Mouse (Mus musculus) heart, postnatal 0 days (tissue): Measurements from ENCODE around the gene Prkag2. TPM values are rescaled to one million over a fixed set of nuclear protein-coding genes. Genes with fewer than 3 reads are reported as not detected.
A peak's percentile ranks its signal among the peaks of the same experiment; 100 is the strongest.

Source experiments
- ATAC-seq: fragments of 200-750 bp; cut with Nextera tagmentation; 2 replicates; pipeline ENCODE4 v1.8.0; 2017; ENCODE audit warnings: low read depth, moderate number of reproducible peaks, moderate library complexity; ENCODE audit not compliant: insufficient read depth
- DNase-seq: peaks from one replicate; pipeline ENCODE4 v3.0.0-alpha.2; 2016; ENCODE audit warnings: low spot score
- H3K27ac ChIP-seq: fragments of 300-500 bp; sonication (generic); 2 replicates; pipeline ENCODE4 v1.5.1; 2014; ENCODE audit warnings: low read depth, mild to moderate bottlenecking
- H3K27me3 ChIP-seq: fragments of 300-500 bp; sonication (generic); 2 replicates; pipeline ENCODE4 v1.6.1; 2014; ENCODE audit warnings: low read length, mixed read lengths; ENCODE audit not compliant: control insufficient read depth, insufficient read depth
- H3K36me3 ChIP-seq: fragments of 300-500 bp; sonication (generic); replicated peaks from 2 replicates; pipeline ENCODE4 v1.6.1; 2014; ENCODE audit warnings: low read length, mixed read lengths; ENCODE audit not compliant: control insufficient read depth, insufficient read depth
- H3K4me1 ChIP-seq: fragments of 300-500 bp; sonication (generic); 2 replicates; pipeline ENCODE4 v1.6.1; 2014; ENCODE audit warnings: antibody characterized with exemption; ENCODE audit not compliant: control insufficient read depth, insufficient read depth
- H3K4me2 ChIP-seq: fragments of 300-500 bp; sonication (generic); 2 replicates; pipeline ENCODE4 v1.6.1; 2014; ENCODE audit warnings: low read depth, mild to moderate bottlenecking, low read length, moderate library complexity
- H3K4me3 ChIP-seq: fragments of 300-500 bp; sonication (generic); 2 replicates; pipeline ENCODE4 v1.5.1; 2014; ENCODE audit warnings: low read depth, low read length
- H3K9ac ChIP-seq: fragments of 300-500 bp; sonication (generic); replicated peaks from 2 replicates; pipeline ENCODE4 v1.6.1; 2014; ENCODE audit warnings: low read depth, low read length, mixed read lengths
- H3K9me3 ChIP-seq: fragments of 300-500 bp; sonication (generic); replicated peaks from 2 replicates; pipeline ENCODE4 v1.6.1; 2016; ENCODE audit warnings: low read length; ENCODE audit not compliant: control insufficient read depth
- CTCF ChIP-seq: IDR thresholded peaks from 2 replicates; pipeline ENCODE4 v1.5.1; 2016; ENCODE audit warnings: antibody characterized with exemption, control low read depth, low read depth
- EP300 ChIP-seq: IDR thresholded peaks from 2 replicates; pipeline ENCODE4 v1.6.1; 2016; ENCODE audit warnings: antibody characterized with exemption, low read depth
- WGBS: fragments of 180-500 bp; shearing (Covaris S2); extraction: QIAGEN DNeasy Blood & Tissue Kit; methylation state at CpG from one replicate; pipeline ENCODE4 v1.1.7; 2014; 5-methylcytosine and 5-hydroxymethylcytosine counted together
- polyA plus RNA-seq: library from polyadenylated mRNA; unstranded; fragments of >200 nt; fragmentation: Nextera tagmentation; extraction: Ambion mirVana; gene quantifications from 2 replicates; pipeline ENCODE4 v1.2.1, GENCODE M21; 2015
- total RNA-seq: library from RNA; depleted of rRNA; stranded (reverse); fragments of >200 nt; gene quantifications from 2 replicates; pipeline ENCODE4 v1.2.3, GENCODE M21; 2014; ENCODE audit warnings: low replicate concordance

The Prkag2 gene
- total and polyA plus RNA-seq, 2 experiments from 2014 or later, result 62.9 to 121 TPM

- 55% methylated on average over 6 of the region's 6 CpGs for WGBS
- ATAC-seq (no peak), DNase-seq (no peak)
- Histone ChIP-seq H3K4me2 (no peak overlapping the region), H3K27ac (no peak overlapping the region), H3K4me1 (no peaks in the 10 kb centered on the region), H3K9me3 (no peaks in the 10 kb centered on the region), H3K27me3 (no peaks in the 10 kb centered on the region), H3K9ac (no peak overlapping the region), H3K36me3 (no peaks in the 10 kb centered on the region; the same call in 1 of the 2 replicates), H3K4me3 (no peak overlapping the region)
- TF ChIP-seq EP300 (no peak), CTCF (no peak)
These were observed 81.2 kb downstream of the Prkag2 start for GRCm38 (mm10) chr5:25019221-25019620.

- Histone ChIP-seq H3K4me1 (peaks cover 17% of the 10 kb centered on the region), H3K36me3 (no peaks in the 10 kb centered on the region), H3K4me2 (no peak overlapping the region), H3K27ac (no peak overlapping the region), H3K27me3 (no peaks in the 10 kb centered on the region), H3K4me3 (no peak overlapping the region), H3K9me3 (no peaks in the 10 kb centered on the region), H3K9ac (no peak overlapping the region)
- no peak for DNase-seq
- no peak for ATAC-seq
- 62% methylated on average over 4 of the region's 4 CpGs for WGBS
- no peak for TF ChIP-seq EP300
- TF ChIP-seq CTCF, result no peak
These were observed 88.3 kb downstream of the Prkag2 start for GRCm38 (mm10) chr5:25012134-25012533.

GRCm38 (mm10) chr5:25011019-25011485, 89.4 kb downstream of the Prkag2 start:
- Histone ChIP-seq H3K4me1 (peaks cover 24% of the 10 kb centered on the region), H3K4me2 (peak overlapping the region; percentile 24), H3K36me3 (no peaks in the 10 kb centered on the region), H3K9ac (no peak overlapping the region), H3K9me3 (no peaks in the 10 kb centered on the region), H3K27ac (no peak overlapping the region), H3K4me3 (no peak overlapping the region), H3K27me3 (no peaks in the 10 kb centered on the region)
- ATAC-seq (peak; percentile 29; the same call in 1 of the 2 replicates), DNase-seq (peak; percentile 76)
- TF ChIP-seq CTCF (peak; percentile 92), EP300 (no peak)
- WGBS, result 7% methylated on average over 8 of the region's 8 CpGs

- DNase-seq, result peak; percentile 92
- no peak overlapping the region for H3K9ac ChIP-seq
- no peaks in the 10 kb centered on the region for H3K36me3 ChIP-seq
- peaks cover 30% of the 10 kb centered on the region for H3K4me1 ChIP-seq
- 6% methylated on average over 9 of the region's 9 CpGs for WGBS
- no peaks in the 10 kb centered on the region for H3K9me3 ChIP-seq
- no peaks in the 10 kb centered on the region for H3K27me3 ChIP-seq
- ATAC-seq, result peak; percentile 64
- H3K4me2 ChIP-seq, result peak overlapping the region; percentile 24
- H3K27ac ChIP-seq, result no peak overlapping the region
- H3K4me3 ChIP-seq, result no peak overlapping the region
- TF ChIP-seq EP300 (no peak), CTCF (peak; percentile 97)
These were observed 90.0 kb downstream of the Prkag2 start for GRCm38 (mm10) chr5:25010438-25010892.

- WGBS, result 83% methylated on average over 3 of the region's 3 CpGs
- DNase-seq, result no peak
- Histone ChIP-seq H3K27ac (no peak overlapping the region), H3K4me3 (no peak overlapping the region), H3K4me2 (no peak overlapping the region), H3K9me3 (no peaks in the 10 kb centered on the region), H3K27me3 (no peaks in the 10 kb centered on the region), H3K36me3 (no peaks in the 10 kb centered on the region), H3K4me1 (peaks cover 37% of the 10 kb centered on the region), H3K9ac (no peak overlapping the region)
- ATAC-seq, result no peak
- TF ChIP-seq CTCF (no peak), EP300 (no peak)
These were observed 90.7 kb downstream of the Prkag2 start for GRCm38 (mm10) chr5:25009770-25010169.

GRCm38 (mm10) chr5:25008966-25009365, 91.5 kb downstream of the Prkag2 start:
- Histone ChIP-seq H3K4me1 (peaks cover 40% of the 10 kb centered on the region), H3K4me3 (no peak overlapping the region), H3K36me3 (no peaks in the 10 kb centered on the region), H3K27ac (no peak overlapping the region), H3K9me3 (no peaks in the 10 kb centered on the region), H3K9ac (no peak overlapping the region), H3K4me2 (no peak overlapping the region), H3K27me3 (no peaks in the 10 kb centered on the region)
- 54% methylated on average over 3 of the region's 3 CpGs for WGBS
- ATAC-seq, result no peak
- no peak for TF ChIP-seq CTCF
- TF ChIP-seq EP300, result no peak
- no peak for DNase-seq
